Mouse (Mus musculus) heart, embryonic 14.5 days (tissue): Measurements from ENCODE around the gene Zranb2. TPM values are rescaled to one million over a fixed set of nuclear protein-coding genes. Genes with fewer than 3 reads are reported as not detected.
A peak's percentile ranks its signal among the peaks of the same experiment; 100 is the strongest.

Experiments used
- ATAC-seq: fragments of 200-750 bp; cut with Nextera tagmentation; 2 replicates; pipeline ENCODE4 v1.8.0; 2017; ENCODE audit warnings: low read depth, moderate TSS enrichment; ENCODE audit not compliant: insufficient number of reproducible peaks, insufficient read depth, low FRiP score
- H3K27ac ChIP-seq, 2 experiments: fragments of 200-500 bp in 1 of 2; fragments of 300-500 bp in 1 of 2; sonication (generic) in 1 of 2; replicated peaks in 1 of 2; 2 replicates each; pipeline ENCODE4 v1.5.1; 2012 to 2014; ENCODE audit warnings: low read depth in 2 of 2, low read length in 2 of 2, control low read depth in 1 of 2, mild to moderate bottlenecking in 1 of 2, mixed read lengths in 1 of 2; ENCODE audit not compliant: control insufficient read depth in 1 of 2, insufficient read depth in 1 of 2
- H3K27me3 ChIP-seq: fragments of 300-500 bp; sonication (generic); 2 replicates; pipeline ENCODE4 v1.6.1; 2014; ENCODE audit warnings: mild to moderate bottlenecking, low read length, control low read depth; ENCODE audit not compliant: control insufficient read depth, insufficient read depth
- H3K36me3 ChIP-seq: fragments of 300-500 bp; sonication (generic); 2 replicates; pipeline ENCODE4 v1.6.1; 2014; ENCODE audit warnings: mild to moderate bottlenecking, control low read depth, low read length, mixed read lengths; ENCODE audit not compliant: control insufficient read depth, insufficient read depth
- H3K4me1 ChIP-seq, 2 experiments: fragments of 200-500 bp in 1 of 2; fragments of 300-500 bp in 1 of 2; sonication (generic) in 1 of 2; 2 replicates each; pipeline ENCODE4 v1.6.1; 2012 to 2014; ENCODE audit warnings: low read length in 2 of 2, control low read depth in 1 of 2, mixed read lengths in 1 of 2; ENCODE audit not compliant: control insufficient read depth in 2 of 2, insufficient read depth in 2 of 2
- H3K4me2 ChIP-seq: fragments of 300-500 bp; sonication (generic); 2 replicates; pipeline ENCODE4 v1.6.1; 2014; ENCODE audit warnings: mild to moderate bottlenecking, low read length
- H3K4me3 ChIP-seq, 2 experiments: fragments of 200-500 bp in 1 of 2; fragments of 300-500 bp in 1 of 2; sonication (generic) in 1 of 2; 2 replicates each; pipeline ENCODE4 v1.5.1; 2012 to 2014; ENCODE audit warnings: low read length in 2 of 2, mild to moderate bottlenecking in 2 of 2, control low read depth in 1 of 2, low read depth in 1 of 2, moderate library complexity in 1 of 2; ENCODE audit not compliant: control insufficient read depth in 1 of 2, insufficient read depth in 1 of 2
- H3K9ac ChIP-seq: fragments of 300-500 bp; sonication (generic); 2 replicates; pipeline ENCODE4 v1.6.1; 2014; ENCODE audit warnings: mild to moderate bottlenecking, low read length
- H3K9me3 ChIP-seq: fragments of 300-500 bp; sonication (generic); 2 replicates; pipeline ENCODE4 v1.6.1; 2016; ENCODE audit warnings: low read length, control low read depth; ENCODE audit not compliant: control insufficient read depth
- WGBS: fragments of 180-500 bp; shearing (Covaris S2); extraction: QIAGEN DNeasy Blood & Tissue Kit; methylation state at CpG from one replicate; pipeline ENCODE4 v1.1.7; 2014; 5-methylcytosine and 5-hydroxymethylcytosine counted together
- microRNA counts: library from miRNA; unstranded; fragments of <30 nt; microRNA quantifications from one replicate; lab custom pipeline; 2016
- microRNA-seq: library from miRNA; unstranded; fragments of <30 nt; microRNA quantifications from one replicate; pipeline ENCODE4, GENCODE M21; 2016
- polyA plus RNA-seq: library from polyadenylated mRNA; unstranded; fragments of >200 nt; fragmentation: Nextera tagmentation; extraction: Ambion mirVana; gene quantifications from 2 replicates; pipeline ENCODE4 v1.2.1, GENCODE M21; 2014

The Zranb2 gene
- polyA plus RNA-seq, 1 experiment from 2014 or later, result 68.0 TPM

DNA sequence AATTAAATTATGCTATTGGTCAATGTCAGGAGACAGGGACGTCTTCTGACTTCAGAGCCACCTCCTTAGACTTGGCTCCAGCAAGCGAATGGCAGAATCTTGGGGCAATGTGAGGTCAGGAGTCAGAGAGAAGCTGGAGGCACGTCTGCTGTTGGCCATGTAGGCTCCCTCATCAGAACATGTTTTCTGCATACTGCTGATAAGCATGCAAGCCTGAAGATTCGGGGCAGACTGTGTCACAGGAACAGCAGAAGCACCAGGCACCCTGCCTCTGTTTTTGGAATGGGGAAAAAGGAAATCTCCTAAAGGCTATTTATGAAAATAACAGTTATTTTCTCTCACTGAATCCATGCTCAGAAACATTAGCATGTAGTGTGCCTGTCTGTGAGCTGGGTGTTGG, 46.3 kb downstream of the Zranb2 start:
- Histone ChIP-seq H3K36me3 (no peaks in the 10 kb centered on the region), H3K27ac (no peak overlapping the region)
- 34% methylated on average over 4 of the region's 4 CpGs for WGBS

DNA sequence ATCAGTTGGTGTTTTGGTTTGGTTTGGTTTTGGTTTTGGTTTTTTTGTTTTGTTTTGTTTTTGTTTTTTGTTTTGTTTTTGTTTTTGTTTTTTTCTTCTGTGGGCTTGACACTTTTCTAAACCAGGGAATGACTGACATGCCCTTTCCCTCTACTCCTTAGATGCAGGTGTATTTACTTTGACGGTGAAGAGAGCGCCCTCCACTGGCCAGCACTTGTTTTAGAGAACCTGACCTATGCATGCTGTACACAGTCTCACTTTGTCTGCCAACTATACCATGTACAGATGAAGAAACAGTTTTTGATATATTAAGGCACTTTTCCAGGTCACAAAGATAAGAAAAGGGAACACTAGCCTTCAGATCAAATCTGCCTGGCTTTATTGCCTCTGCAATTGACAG, 47.8 kb downstream of the Zranb2 start:
- Histone ChIP-seq H3K4me2 (no peak overlapping the region), H3K9me3 (no peaks in the 10 kb centered on the region), H3K27me3 (no peaks in the 10 kb centered on the region), H3K4me1 (peaks cover 3 to 14% of the 10 kb centered on the region in 2 experiments), H3K9ac (no peak overlapping the region), H3K4me3 (no peak overlapping the region), H3K36me3 (no peaks in the 10 kb centered on the region), H3K27ac (no peak overlapping the region)
- 30% methylated on average over 2 of the region's 2 CpGs for WGBS
- no peak for ATAC-seq

More for the DNA sequence above, 46.3 kb downstream of the Zranb2 start:
- Histone ChIP-seq H3K4me1 (peaks cover 3 to 14% of the 10 kb centered on the region in 2 experiments), H3K9ac (no peak overlapping the region), H3K4me2 (no peak overlapping the region), H3K27me3 (no peaks in the 10 kb centered on the region), H3K9me3 (no peaks in the 10 kb centered on the region), H3K4me3 (no peak overlapping the region)
- ATAC-seq, result no peak

DNA sequence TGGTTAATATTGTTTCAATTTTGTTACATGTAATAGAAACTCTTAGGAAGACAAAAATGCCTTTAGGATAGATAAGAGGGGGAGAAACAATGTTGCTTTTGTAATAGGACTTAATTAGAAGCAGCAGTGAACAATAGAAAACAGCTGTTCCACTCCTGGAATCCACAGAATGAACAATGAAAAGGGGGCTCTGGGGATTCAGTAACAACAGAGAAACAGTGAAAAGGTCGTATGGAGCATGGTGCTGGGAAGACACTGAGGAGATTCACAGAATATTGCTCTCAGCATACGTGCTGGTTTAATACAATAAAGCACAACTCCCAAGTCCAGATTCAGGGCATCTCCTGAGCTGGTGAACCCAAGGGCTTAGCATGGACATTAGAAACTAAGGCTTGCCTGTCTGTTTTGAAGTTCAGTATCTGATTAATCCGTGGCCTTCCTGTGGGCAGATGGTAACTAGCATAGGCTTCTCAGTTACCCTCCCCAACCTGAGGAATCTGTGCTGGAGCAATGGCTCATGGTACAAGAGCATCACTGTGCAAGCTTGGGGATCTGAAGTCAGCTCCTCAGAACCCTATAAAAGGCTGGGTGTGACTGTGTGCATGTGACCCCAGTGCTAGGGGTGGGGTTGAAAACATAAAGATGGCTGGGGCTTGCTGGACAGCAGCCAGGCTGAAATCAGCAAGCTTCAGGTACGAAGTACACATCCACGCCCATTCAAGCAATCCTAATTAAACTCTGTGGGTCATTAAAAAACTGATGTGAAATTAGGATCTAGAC, 48.9 kb downstream of the Zranb2 start:
- Histone ChIP-seq H3K9ac (no peak overlapping the region), H3K4me3 (no peak overlapping the region), H3K27me3 (no peaks in the 10 kb centered on the region), H3K36me3 (no peaks in the 10 kb centered on the region), H3K4me2 (no peak overlapping the region), H3K9me3 (no peaks in the 10 kb centered on the region), H3K27ac (no peak overlapping the region), H3K4me1 (peaks cover 3 to 14% of the 10 kb centered on the region in 2 experiments)
- 56% methylated on average over 5 of the region's 5 CpGs for WGBS
- no peak for ATAC-seq

DNA sequence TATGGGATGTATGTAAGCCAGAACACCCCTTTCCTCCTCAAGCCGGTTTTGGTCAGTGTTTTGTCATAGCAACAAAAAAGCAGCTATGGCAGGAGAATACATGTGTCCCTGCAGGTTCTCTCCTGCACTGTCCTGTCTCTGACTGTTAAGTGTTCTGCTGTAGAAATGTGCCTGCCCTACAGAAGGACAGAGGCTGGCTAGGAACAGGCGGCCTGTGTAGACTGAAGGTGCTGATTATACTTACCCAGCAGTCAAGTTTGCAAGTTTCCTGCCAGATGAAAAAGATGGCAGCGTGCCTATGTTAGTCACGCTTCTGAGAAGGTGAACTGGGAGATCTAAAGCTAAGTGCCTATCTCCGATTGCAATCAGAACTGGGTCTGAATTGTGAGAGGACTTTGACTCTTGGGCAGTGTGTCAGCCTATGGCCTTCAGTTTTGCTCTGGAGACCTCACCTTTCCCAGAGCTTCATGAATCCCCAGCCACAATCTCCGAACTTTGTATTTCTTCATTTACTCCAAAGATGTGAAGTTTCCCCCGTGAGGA, 63.9 kb downstream of the Zranb2 start:
- no peak overlapping the region for H3K9ac ChIP-seq
- no peak overlapping the region for H3K4me2 ChIP-seq
- no peaks in the 10 kb centered on the region for H3K27me3 ChIP-seq
- WGBS, result 66% methylated on average over 7 of the region's 7 CpGs
- H3K36me3 ChIP-seq, result no peaks in the 10 kb centered on the region
- no peak overlapping the region for H3K27ac ChIP-seq
- no peak overlapping the region for H3K4me3 ChIP-seq
- H3K4me1 ChIP-seq, result no peaks in the 10 kb centered on the region
- H3K9me3 ChIP-seq, result no peaks in the 10 kb centered on the region
- ATAC-seq, result no peak

MicroRNAs encoded within 50 kb of the gene (microRNA counts, 519-probe panel; counts per million panel counts)
- 322 counts per million, percentile 70 among the panel's probes with 10 or more counts for microRNA mmu-miR-186 (lab: Ali Mortazavi, UCI)

Small RNA genes within 50 kb of the gene (microRNA-seq; reads per million reads assigned to microRNA genes)
- gene Mir186, result 360 reads per million, percentile 68 among the genes with 10 or more reads in this experiment

Other genes starting within 250 kb of the Zranb2 start
- gene Ptger3, start 32.7 kb downstream of the Zranb2 start, polyA plus RNA-seq, result 2.5 and 3.4 TPM in 2 replicates